Mouse (Mus musculus): Measurements from ENCODE around the gene Etl4. TPM values are rescaled to one million over a fixed set of nuclear protein-coding genes. Genes with fewer than 3 reads are reported as not detected.

The Etl4 gene
- polyA plus RNA-seq, 2 experiments = 2.2 to 2.3 TPM

- H3K36me3 ChIP-seq (replicated peaks; ENCODE audit: control insufficient read depth, insufficient read depth, low read depth) = no peaks in the 10 kb centered on the region
- TF ChIP-seq EP300 (IDR thresholded peaks at IDR 0.05; ENCODE audit: low read depth) (no peak), CTCF (IDR thresholded peaks at IDR 0.05; ENCODE audit: low read depth) (no peak)
- no peaks in the 10 kb centered on the region for H3K4me1 ChIP-seq (replicated peaks; ENCODE audit: control insufficient read depth in 2 of 2, insufficient read depth in 2 of 2, low read length in 1 of 2)
- H3K4me3 ChIP-seq (ENCODE audit: insufficient read depth in 1 of 2, low read depth in 2 of 2, low read length in 2 of 2) = no peak overlapping the region
- H3K9me3 ChIP-seq (ENCODE audit: control insufficient read depth, low read length) = no peaks in the 10 kb centered on the region
- H3K27me3 ChIP-seq (ENCODE audit: control insufficient read depth, insufficient read depth, low read length) = no peaks in the 10 kb centered on the region
- 60% methylated on average over 2 of the region's 2 CpGs for WGBS (ENCODE audit: insufficient replicate concordance)
- no peak overlapping the region for H3K4me2 ChIP-seq (ENCODE audit: low read depth)
- ATAC-seq (ENCODE audit: insufficient read depth) (no peak), DNase-seq (ENCODE audit: low read depth in 3 of 3, low spot score in 3 of 3) (no peak)
- H3K9ac ChIP-seq (replicated peaks) = no peak overlapping the region
- no peak overlapping the region for H3K27ac ChIP-seq
These were observed 864.9 kb downstream of the Etl4 start for GRCm38 (mm10) chr2:20774462-20774861.

DNA sequence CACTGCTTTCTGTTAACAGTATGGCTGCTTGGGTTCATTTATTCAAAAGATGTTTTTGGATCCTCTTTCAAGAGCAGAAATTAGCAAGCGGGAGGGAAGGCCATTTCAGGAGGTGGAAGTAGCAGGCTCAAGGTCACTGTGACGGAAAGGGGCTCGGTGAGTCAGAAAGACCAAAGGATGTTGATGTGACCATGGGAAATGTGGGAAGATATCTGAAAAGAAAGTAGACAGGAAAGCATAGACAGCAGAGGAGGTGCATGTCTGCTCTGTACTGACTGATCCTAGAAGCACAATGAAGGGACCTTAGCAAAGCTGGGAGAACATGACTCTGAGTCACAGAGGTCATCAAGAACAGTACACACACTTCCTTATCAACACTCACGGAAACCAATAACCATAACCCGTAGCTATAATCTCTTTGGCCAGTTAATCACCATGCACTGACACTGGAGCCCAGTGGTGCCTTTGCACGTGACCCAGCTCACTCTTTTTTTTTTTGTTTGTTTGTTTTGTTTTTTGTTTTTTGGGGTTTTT, 866.7 kb downstream of the Etl4 start:
- Histone ChIP-seq H3K27ac (no peak overlapping the region), H3K36me3 (replicated peaks; ENCODE audit: control insufficient read depth, insufficient read depth, low read depth) (no peaks in the 10 kb centered on the region), H3K9me3 (ENCODE audit: control insufficient read depth, low read length) (no peaks in the 10 kb centered on the region), H3K4me3 (ENCODE audit: insufficient read depth in 1 of 2, low read depth in 2 of 2, low read length in 2 of 2) (no peak overlapping the region), H3K9ac (replicated peaks) (no peak overlapping the region), H3K4me1 (replicated peaks; ENCODE audit: control insufficient read depth in 2 of 2, insufficient read depth in 2 of 2, low read length in 1 of 2) (no peaks in the 10 kb centered on the region), H3K4me2 (ENCODE audit: low read depth) (no peak overlapping the region), H3K27me3 (ENCODE audit: control insufficient read depth, insufficient read depth, low read length) (no peaks in the 10 kb centered on the region)
- WGBS (ENCODE audit: insufficient replicate concordance) = 48% methylated on average over 6 of the region's 6 CpGs
- DNase-seq (ENCODE audit: low read depth in 3 of 3, low spot score in 3 of 3) = no peak
- no peak for ATAC-seq (ENCODE audit: insufficient read depth)
- TF ChIP-seq EP300 (IDR thresholded peaks at IDR 0.05; ENCODE audit: low read depth) (no peak), CTCF (IDR thresholded peaks at IDR 0.05; ENCODE audit: low read depth) (no peak)

GRCm38 (mm10) chr2:20777931-20778330, 868.4 kb downstream of the Etl4 start:
- no peaks in the 10 kb centered on the region for H3K9me3 ChIP-seq (ENCODE audit: control insufficient read depth, low read length)
- ATAC-seq (ENCODE audit: insufficient read depth) = no peak
- no peaks in the 10 kb centered on the region for H3K36me3 ChIP-seq (replicated peaks; ENCODE audit: control insufficient read depth, insufficient read depth, low read depth)
- H3K27me3 ChIP-seq (ENCODE audit: control insufficient read depth, insufficient read depth, low read length) = no peaks in the 10 kb centered on the region
- H3K9ac ChIP-seq (replicated peaks) = no peak overlapping the region
- 66% methylated on average over 6 of the region's 6 CpGs for WGBS (ENCODE audit: insufficient replicate concordance)
- H3K4me2 ChIP-seq (ENCODE audit: low read depth) = no peak overlapping the region
- TF ChIP-seq EP300 (IDR thresholded peaks at IDR 0.05; ENCODE audit: low read depth) = no peak
- peak; percentile 32; the same call in 1 of the 2 replicates for TF ChIP-seq CTCF (IDR thresholded peaks at IDR 0.05; ENCODE audit: low read depth)
- H3K27ac ChIP-seq = no peak overlapping the region
- H3K4me3 ChIP-seq (ENCODE audit: insufficient read depth in 1 of 2, low read depth in 2 of 2, low read length in 2 of 2) = no peak overlapping the region
- H3K4me1 ChIP-seq (replicated peaks; ENCODE audit: control insufficient read depth in 2 of 2, insufficient read depth in 2 of 2, low read length in 1 of 2) = no peaks in the 10 kb centered on the region
- DNase-seq (ENCODE audit: low read depth in 3 of 3, low spot score in 3 of 3) = no peak

GRCm38 (mm10) chr2:20779484-20780381, 870.2 kb downstream of the Etl4 start:
- ATAC-seq (ENCODE audit: insufficient read depth) (no peak), DNase-seq (ENCODE audit: low read depth in 3 of 3, low spot score in 3 of 3) (peak; percentile 2 to 13 (median 9))
- peak; percentile 84 for TF ChIP-seq CTCF (IDR thresholded peaks at IDR 0.05; ENCODE audit: low read depth)
- TF ChIP-seq EP300 (IDR thresholded peaks at IDR 0.05; ENCODE audit: low read depth) = no peak
- Histone ChIP-seq H3K4me1 (replicated peaks; ENCODE audit: control insufficient read depth in 2 of 2, insufficient read depth in 2 of 2, low read length in 1 of 2) (no peaks in the 10 kb centered on the region), H3K9ac (replicated peaks) (no peak overlapping the region), H3K36me3 (replicated peaks; ENCODE audit: control insufficient read depth, insufficient read depth, low read depth) (no peaks in the 10 kb centered on the region), H3K4me2 (ENCODE audit: low read depth) (no peak overlapping the region), H3K9me3 (ENCODE audit: control insufficient read depth, low read length) (no peaks in the 10 kb centered on the region), H3K27ac (no peak overlapping the region), H3K27me3 (ENCODE audit: control insufficient read depth, insufficient read depth, low read length) (no peaks in the 10 kb centered on the region), H3K4me3 (ENCODE audit: insufficient read depth in 1 of 2, low read depth in 2 of 2, low read length in 2 of 2) (no peak overlapping the region)
- WGBS (ENCODE audit: insufficient replicate concordance) = 36% methylated on average over 6 of the region's 6 CpGs

GRCm38 (mm10) chr2:20801236-20801890, 891.8 kb downstream of the Etl4 start:
- 50% methylated on average over 8 of the region's 8 CpGs for WGBS (ENCODE audit: insufficient replicate concordance)

More at GRCm38 (mm10) chr2:20801236-20801890, 891.8 kb downstream of the Etl4 start:
- no peaks in the 10 kb centered on the region for H3K27me3 ChIP-seq (ENCODE audit: control insufficient read depth, insufficient read depth, low read length)
- no peak overlapping the region for H3K4me3 ChIP-seq (ENCODE audit: insufficient read depth in 1 of 2, low read depth in 2 of 2, low read length in 2 of 2)
- no peaks in the 10 kb centered on the region for H3K4me1 ChIP-seq (replicated peaks; ENCODE audit: control insufficient read depth in 2 of 2, insufficient read depth in 2 of 2, low read length in 1 of 2)
- no peak for DNase-seq (ENCODE audit: low read depth in 3 of 3, low spot score in 3 of 3)
- no peak overlapping the region for H3K27ac ChIP-seq
- TF ChIP-seq CTCF (IDR thresholded peaks at IDR 0.05; ENCODE audit: low read depth) (no peak), EP300 (IDR thresholded peaks at IDR 0.05; ENCODE audit: low read depth) (no peak)
- no peaks in the 10 kb centered on the region for H3K36me3 ChIP-seq (replicated peaks; ENCODE audit: control insufficient read depth, insufficient read depth, low read depth)
- H3K4me2 ChIP-seq (ENCODE audit: low read depth) = no peak overlapping the region
- no peak for ATAC-seq (ENCODE audit: insufficient read depth)
- no peaks in the 10 kb centered on the region for H3K9me3 ChIP-seq (ENCODE audit: control insufficient read depth, low read length)
- no peak overlapping the region for H3K9ac ChIP-seq (replicated peaks)

Measured in liver, embryonic 14.5 days (tissue).